Mouse (Mus musculus) left cerebral cortex, adult 8-10 months (tissue): Measurements from ENCODE around the gene Npvf. TPM values are rescaled to one million over a fixed set of nuclear protein-coding genes. Genes with fewer than 3 reads are reported as not detected.

Experiments used
- DNase-seq, 2 experiments: peaks; one replicate each; pipeline ENCODE4 v3.0.0; 2022; ENCODE audit warnings: low spot score in 2 of 2
- total RNA-seq, 4 experiments: library from RNA; stranded (reverse); gene quantifications; 2 replicates each; pipeline ENCODE4 v1.2.4; 2022

The Npvf gene
- total RNA-seq: not detected

DNA sequence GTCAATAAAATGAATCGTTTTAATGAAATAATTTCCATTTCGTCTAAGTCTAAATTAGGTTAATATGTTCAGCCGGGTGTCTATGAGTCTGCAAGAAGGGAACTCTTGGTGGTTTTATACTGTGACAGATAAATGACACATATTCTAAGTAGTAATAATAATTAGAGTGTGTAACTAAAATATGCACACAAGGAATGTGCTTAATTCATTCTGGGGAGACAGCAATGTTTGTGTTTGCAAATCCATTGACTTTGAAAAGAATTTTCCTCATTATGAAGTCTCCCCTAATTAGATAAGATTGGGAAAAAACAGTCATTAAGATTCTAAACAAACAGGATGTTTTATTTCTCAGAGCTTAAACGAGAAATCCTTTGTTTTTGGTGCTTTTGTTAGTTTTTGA is at the start of gene Npvf:
Gene Npvf (minus strand): TSS at position 84 of the 400 bp plus-strand sequence.
- DNase-seq: no peak

DNA sequence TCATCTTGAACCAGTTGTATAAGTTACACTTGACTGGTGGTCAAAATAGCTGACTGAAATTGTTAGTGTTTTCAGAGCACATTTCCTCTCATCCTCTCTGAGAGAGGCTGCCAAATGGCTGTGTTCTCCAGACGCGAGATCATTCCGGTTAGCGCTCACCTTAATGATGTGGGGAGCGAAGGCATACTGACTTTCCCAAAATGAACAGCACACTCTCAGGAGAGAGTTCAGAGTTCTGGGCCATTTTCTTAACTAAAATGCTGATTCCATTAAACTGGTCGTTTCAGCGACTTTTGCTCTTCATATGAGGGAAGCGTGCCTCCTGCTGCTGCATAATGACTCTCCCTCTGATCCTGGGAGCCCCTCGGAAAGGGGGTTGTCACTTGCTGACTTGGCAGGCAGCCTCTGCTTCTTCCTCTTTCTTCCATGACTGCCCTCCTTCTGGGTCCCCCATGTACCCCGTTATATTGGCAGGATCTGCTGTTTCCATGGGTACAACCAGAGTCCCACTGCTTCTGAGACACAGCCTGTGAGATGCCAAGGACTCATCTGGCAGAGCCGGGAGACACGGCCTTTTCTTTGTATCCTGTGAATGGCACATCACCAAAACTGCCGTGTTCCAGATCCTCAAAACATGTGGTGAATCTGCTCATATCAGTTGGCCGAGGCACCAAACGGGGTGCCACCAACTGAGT is 35.0 kb upstream of the Npvf start:
- DNase-seq: peak in 1 of 2 experiments; percentile 8

- DNase-seq: peak in 1 of 2 experiments; percentile 18
These were observed 30.6 kb upstream of the Npvf start for GRCm38 (mm10) chr6:50684646-50685415.

GRCm38 (mm10) chr6:50681491-50681890 is 27.3 kb upstream of the Npvf start:
- DNase-seq: no peak

DNA sequence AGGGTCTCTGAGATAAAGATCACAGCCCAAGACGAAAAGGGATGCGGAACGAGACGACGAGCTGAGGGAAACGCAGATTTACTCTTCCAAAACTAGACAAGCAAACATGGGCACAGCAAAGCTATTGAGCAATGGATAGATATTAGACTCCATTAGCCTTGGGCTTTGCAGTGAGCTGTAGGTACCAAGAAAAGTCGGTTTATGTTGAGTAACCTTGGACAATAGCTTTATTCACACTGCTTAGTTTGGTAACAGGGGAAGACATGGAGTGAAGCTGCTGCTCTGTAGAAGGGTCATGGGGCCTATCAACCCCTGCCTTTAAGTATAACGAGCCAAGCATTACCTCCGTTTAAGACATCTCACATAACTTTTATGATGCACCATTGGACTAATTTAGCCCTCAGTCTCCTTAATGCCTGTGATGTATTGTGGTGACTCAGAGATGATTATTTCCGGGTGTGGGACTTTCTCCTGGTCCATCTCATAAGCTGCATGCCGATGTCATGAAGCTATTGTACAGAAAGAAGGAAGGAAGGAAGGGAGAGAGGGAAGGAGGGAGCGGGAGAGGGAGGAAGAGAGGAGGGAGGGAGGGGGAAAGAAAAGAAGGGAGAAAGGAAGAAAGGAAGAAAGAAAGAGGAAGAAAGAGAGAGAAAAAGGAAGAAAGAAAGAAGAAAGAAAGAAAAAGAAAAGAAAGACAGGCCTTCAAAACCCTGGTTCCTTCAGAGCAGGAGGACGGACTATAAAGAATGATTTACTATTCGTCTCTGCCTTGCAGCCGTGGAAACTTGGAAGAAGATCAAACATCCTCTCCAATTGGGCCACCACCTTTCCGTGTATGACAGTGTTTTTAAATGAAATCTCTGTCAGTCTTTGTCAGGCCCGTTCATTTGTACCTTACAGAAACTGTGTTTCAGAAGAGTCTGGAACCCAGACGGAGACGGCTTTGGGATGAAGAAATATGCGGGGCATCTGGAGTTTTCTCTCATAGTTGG is 26.3 kb upstream of the Npvf start:
- DNase-seq: no peak

DNA sequence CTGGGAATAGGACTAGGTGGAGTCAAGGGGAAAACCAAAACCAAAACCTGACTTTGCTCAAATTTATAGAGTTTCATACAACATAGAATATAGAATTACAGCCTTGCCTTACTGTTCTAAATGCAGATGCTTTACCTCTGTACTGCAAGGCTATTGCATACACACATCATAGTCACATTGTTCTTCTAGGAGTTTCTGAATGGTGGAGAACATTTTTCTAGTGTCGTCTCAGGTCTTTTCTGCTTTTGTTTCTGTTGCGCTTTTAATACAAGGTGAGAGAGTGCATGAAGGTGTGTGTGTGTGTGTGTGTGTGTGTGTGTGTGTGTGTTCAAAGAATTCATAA is 25.2 kb upstream of the Npvf start:
- DNase-seq: no peak

DNA sequence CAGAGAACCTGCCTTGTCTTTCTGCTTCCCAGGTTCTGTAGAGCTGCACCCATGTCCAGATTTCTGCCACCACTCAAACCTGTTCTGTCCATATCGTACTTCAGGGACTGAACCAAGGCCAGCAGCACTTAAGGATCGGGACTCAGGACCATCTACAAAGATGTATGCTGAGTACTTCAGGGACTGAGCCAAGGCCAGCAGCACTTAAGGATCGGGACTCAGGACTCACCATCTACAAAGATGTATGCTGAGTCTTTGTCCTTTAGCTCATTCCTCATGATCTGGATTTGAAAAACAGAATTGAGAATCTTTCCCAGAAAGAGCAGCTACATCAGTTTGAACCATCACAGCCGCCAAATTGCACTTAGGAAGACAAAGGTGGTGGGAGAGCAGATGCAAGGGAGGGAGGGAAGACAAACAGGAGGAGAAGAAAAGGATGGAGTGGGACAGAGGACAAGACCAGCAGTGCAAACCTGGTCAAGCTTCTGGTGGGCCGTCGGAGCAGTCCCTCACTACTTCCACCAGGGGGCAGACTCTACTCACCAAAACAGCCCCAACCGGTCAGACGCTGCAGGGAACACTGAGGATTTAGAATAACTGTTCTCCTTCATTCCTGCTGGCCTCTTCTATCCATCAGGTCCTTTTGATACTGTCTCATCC is 24.7 kb upstream of the Npvf start:
- peak; percentile 26 to 44 for DNase-seq

- DNase-seq: no peak
These were observed 17.0 kb upstream of the Npvf start for GRCm38 (mm10) chr6:50671191-50671590.

DNA sequence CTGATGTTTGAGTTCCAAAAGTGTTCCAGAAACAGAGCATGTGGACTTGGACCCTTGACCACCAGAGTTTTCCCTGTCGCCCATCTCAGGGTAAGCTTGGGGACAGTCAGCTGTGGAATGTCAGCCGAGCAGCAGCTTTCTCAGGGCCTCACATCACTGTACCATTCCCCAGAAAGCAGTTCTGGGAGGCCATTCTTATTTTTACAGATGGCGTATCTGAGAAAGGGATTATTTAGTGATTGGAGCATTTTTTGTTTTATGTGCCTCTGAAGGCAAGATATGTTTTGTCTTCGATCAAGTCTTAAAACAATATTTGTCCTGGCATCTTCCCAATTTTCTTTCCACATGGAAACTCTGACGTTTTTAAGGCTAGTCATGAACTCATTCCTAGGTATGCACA is 12.7 kb upstream of the Npvf start:
- DNase-seq: no peak

DNA sequence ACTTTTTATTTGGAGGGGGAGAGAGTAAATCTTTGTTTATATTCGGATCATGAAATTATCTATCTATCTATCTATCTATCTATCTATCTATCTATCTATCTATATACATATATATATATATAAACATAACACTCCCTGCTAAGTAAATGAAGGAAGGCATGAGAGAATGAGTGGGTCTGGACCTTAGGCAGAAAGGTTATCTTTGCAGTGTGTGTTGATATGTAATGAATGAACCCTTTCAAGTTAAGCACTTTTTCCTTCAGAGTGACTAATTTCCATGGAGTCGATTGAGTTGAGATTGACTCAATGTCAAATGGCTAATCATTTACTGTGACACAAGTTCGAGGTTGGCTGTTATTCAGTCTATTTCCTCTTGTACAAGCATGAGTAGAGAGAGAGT is 10.8 kb upstream of the Npvf start:
- DNase-seq: no peak

GRCm38 (mm10) chr6:50664193-50664592 is 10.0 kb upstream of the Npvf start:
- DNase-seq: no peak

DNA sequence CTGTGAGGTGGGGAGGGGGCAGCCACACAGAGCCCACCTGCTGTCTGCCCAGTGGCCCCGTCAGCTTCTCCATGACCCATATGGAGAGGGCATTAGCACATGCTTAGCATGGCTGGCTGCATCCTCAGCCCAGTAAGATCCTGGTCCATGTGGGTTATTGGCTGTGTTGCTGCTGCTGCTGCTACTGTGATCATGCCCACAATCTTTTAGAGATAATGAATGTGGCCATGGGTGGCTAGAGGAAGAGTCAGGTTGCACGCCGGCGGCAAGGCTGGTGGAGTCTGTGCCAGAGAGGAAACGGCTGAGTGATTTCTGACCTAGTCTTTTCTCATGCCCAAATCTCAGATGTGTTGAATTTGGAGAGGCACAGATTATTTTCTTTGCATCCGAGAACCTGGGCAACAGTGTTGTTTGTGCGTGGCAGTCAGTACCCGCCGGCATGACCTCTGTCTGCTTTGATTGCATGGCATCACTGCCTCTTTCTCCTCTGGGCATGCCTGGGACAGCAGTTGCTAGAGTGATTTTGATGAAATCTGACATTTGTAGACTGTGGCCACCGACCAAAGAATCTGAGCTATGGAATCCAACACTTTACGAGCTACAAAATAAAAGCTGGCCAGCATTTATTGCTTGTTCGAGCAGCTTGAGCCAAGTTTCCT is 8.8 kb upstream of the Npvf start:
- DNase-seq: no peak

- no peak for DNase-seq
These were observed 7.5 kb upstream of the Npvf start for GRCm38 (mm10) chr6:50661729-50662128.

DNA sequence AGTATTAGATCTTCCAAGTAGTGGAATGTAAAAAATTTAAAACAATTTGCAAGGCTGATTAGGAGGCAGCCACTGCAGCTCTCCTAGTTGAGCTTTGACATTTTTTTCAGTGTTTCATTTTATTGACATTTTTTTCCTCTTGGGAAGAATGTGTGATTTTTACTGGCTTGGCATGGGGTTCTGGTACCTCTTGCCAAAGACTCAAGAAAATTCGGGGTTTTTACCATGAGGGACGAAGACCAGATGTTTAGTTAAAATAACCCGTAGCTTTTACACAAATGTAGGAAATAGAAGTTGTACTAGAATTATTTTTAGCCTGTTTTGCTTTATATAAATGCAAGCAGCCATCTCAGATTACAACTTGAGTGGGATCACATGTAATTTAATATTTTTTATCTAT is 4.2 kb upstream of the Npvf start:
- DNase-seq: no peak

DNA sequence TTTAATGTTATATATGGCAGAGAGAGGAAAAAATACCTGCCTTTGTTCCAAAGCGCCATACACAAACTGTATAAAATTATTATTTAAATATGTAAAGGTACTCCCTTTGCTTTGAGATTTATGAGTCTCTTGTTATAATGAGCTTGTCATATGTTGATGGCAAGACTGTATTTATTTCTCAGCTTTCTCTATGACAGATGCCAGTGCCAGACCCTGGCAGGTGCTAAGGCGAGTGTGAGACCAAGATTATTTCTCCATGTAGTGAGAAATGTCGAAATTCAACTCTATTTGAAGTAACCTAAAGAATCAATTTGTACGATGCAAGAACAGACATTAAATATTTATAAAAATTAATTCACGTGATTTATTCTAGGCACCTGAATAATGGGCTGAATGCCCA is 3.8 kb upstream of the Npvf start:
- no peak for DNase-seq

GRCm38 (mm10) chr6:50656426-50656825 is 2.2 kb upstream of the Npvf start:
- DNase-seq: no peak

DNA sequence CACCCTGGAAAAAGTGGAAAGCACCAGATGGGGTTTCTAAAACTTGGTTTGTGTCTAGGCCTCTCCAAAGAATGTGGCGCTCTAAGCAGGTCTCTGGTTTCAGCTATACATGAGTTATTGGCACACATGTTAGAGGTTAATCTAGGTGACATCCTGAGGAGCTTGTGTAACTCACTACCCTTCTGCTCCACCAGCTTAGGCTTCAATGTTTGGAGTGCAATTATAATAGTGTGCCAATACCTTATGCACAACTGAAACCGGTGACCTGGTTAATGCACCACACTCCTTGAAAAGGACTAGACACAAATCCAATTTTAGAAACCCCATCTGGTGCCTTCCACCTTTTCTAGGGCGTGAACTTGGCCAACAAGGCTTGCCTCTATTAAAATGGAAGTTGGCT is 1.7 kb upstream of the Npvf start:
- DNase-seq: no peak

- no peak for DNase-seq
These were observed 6.6 kb downstream of the Npvf start for GRCm38 (mm10) chr6:50647656-50648055.

- no peak for DNase-seq
These were observed 7.6 kb downstream of the Npvf start for GRCm38 (mm10) chr6:50646659-50647058.

GRCm38 (mm10) chr6:50644701-50645100 is 9.5 kb downstream of the Npvf start:
- no peak for DNase-seq

DNA sequence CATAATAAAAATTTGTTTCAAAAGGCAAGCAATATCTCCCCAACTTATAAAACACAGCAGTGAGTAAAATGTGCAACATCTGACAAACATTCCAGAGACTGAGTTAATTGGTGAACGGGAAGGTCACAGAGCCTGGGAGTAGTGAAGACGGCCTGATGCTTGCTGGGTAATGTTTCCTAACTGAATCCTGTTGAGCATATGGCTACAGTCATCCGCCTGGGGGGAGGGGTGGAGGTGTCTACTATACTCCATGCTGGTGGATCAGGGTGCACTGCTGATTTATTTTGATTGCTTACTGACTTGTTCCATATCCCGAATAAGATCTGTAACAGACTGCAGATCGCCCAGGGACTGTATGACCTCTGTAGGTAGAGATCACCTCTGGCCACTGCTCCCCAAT is 12.3 kb downstream of the Npvf start:
- no peak for DNase-seq
